Mouse (Mus musculus): Measurements from ENCODE around the gene Timp4. TPM values are rescaled to one million over a fixed set of nuclear protein-coding genes. Genes with fewer than 3 reads are reported as not detected.

The Timp4 gene
- total and polyA plus RNA-seq, 2 experiments from 2014 or later = 9.6 to 12.7 TPM

DNA sequence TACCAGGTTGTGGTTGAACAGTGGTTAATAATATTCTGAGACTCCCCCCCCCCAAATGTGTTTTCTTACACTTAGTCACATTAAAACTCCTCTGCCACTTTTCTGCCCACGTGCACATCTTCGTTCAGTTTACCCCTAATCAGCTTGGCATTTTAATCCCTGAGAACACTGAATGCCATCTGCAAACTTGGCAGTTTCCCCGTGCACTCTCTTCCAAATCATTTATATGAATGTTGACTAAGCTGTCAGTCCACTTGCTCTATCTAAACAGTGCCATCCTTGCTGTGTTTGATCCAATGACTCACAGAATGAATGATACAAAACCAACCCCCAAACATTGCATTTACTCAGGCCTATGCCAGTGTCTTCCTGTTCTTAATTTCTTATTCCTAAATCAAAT, 26.5 kb downstream of the Timp4 start:
- no peak for TF ChIP-seq CTCF (IDR thresholded peaks at IDR 0.05; ENCODE audit: low read depth)
- DNase-seq (peak; percentile 58), ATAC-seq (no peak)
- H3K36me3 ChIP-seq (ENCODE audit: insufficient read depth) = no peaks in the 10 kb centered on the region
- no peaks in the 10 kb centered on the region for H3K27me3 ChIP-seq (ENCODE audit: insufficient read depth, low read length)
- H3K27ac ChIP-seq (ENCODE audit: low read depth, low read length) = 0 out of 2 replicates have a peak overlapping the region, but pooled peaks have one; percentile 5
- no peak overlapping the region for H3K4me2 ChIP-seq (ENCODE audit: low read depth)
- no peak overlapping the region for H3K9ac ChIP-seq
- WGBS = 22% methylated on average over 3 of the region's 3 CpGs
- no peak overlapping the region for H3K4me3 ChIP-seq (ENCODE audit: low read depth, low read length)
- no peaks in the 10 kb centered on the region for H3K9me3 ChIP-seq (ENCODE audit: low read length)
- H3K4me1 ChIP-seq (ENCODE audit: insufficient read depth) = no peaks in the 10 kb centered on the region; the same call in 1 of the 2 replicates

DNA sequence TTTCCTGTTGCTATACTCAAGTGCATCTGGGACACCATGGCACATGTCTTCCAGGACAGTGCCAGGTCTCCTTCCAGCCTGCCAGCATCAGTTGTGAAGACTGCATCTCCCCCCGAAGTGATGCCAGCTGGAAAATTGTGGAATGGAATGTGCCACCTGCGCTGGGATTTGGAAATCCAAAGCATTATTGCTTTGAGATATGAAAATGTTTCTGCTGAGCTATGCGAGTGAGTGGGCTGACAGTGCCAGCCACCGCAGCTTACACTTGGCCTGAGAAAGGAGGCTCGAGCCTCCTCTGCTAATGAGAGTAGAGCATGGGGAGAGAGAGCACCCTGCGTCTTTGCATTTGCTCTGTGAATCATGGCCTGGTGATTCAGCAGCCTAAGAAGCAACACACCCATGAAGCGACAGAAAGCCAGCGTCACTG, 30.8 kb downstream of the Timp4 start:
- Histone ChIP-seq H3K4me3 (ENCODE audit: low read depth, low read length) (no peak overlapping the region), H3K9ac (no peak overlapping the region), H3K27me3 (ENCODE audit: insufficient read depth, low read length) (no peaks in the 10 kb centered on the region), H3K27ac (ENCODE audit: low read depth, low read length) (no peak overlapping the region), H3K9me3 (ENCODE audit: low read length) (no peaks in the 10 kb centered on the region), H3K36me3 (ENCODE audit: insufficient read depth) (no peaks in the 10 kb centered on the region), H3K4me2 (ENCODE audit: low read depth) (no peak overlapping the region), H3K4me1 (ENCODE audit: insufficient read depth) (no peaks in the 10 kb centered on the region; the same call in 1 of the 2 replicates)
- WGBS = 58% methylated on average over 8 of the region's 8 CpGs
- peak; percentile 69 for DNase-seq
- ATAC-seq = peak; percentile 76
- no peak for TF ChIP-seq CTCF (IDR thresholded peaks at IDR 0.05; ENCODE audit: low read depth)

DNA sequence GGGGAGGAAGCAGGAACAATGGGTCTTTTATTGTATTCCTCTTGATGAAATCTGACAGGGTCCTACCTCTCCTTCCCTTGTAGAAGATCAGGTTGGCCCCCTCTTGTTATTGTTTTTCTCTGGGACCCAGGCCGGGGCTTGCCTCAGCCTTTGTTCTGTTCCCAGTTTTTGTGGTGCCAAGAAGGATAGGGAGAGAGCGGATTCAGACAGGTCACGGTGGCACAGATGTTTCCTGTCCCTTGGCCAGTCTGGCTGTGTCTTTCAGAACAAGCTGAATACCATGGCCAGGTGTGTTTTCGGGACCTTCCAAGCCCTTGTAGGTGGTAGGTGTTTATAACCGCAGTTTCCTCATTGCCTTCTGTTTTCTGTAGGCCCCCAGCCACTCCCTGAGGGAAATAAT, 38.9 kb downstream of the Timp4 start:
- H3K9me3 ChIP-seq (ENCODE audit: low read length) = no peaks in the 10 kb centered on the region
- ATAC-seq = no peak
- WGBS = 63% methylated on average over 5 of the region's 5 CpGs

DNA sequence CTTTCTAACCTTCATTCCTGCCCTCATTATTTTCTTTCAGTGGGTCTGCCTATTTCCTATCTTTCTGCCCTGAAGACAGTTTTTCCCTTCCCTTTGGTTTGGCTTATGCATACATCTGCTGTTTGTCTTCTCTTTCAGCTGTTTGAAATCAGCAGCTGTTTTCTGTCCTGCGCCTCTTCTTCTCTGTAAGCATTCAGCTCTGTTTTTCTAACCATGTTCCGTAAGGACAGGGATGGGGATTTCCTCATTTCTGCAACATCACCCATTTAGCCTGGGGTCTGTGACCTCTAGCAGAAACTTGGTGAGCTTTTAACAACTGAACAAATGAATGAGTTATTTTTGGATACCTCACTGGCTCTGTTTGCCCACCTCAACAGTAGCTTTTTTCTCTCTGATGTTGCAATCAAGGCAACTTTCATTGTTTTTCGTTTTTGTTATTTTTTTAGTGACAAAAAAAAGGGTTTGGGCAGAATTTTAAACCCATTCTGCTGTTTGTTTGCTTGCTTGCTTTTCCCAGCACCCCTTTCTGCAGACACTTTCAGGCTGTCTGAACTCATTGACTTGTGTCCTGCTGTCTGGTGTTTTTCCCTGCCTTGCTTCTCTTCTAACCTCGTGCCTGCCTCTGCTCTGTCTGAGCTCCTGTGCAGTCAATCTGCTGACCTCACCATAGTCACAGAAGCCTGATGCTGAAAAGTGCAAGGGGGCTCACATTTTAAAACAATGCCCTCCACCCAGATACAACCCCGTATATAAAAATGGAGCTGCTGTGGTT, 39.7 kb downstream of the Timp4 start:
- no peak for ATAC-seq
- no peaks in the 10 kb centered on the region for H3K4me1 ChIP-seq (ENCODE audit: insufficient read depth)
- WGBS = 63% methylated on average over 5 of the region's 5 CpGs
- H3K9ac ChIP-seq = no peak overlapping the region
- H3K4me3 ChIP-seq (ENCODE audit: low read depth, low read length) = no peak overlapping the region
- no peaks in the 10 kb centered on the region for H3K9me3 ChIP-seq (ENCODE audit: low read length)
- no peak overlapping the region for H3K27ac ChIP-seq (ENCODE audit: low read depth, low read length)
- TF ChIP-seq CTCF (IDR thresholded peaks at IDR 0.05; ENCODE audit: low read depth) = no peak
- no peaks in the 10 kb centered on the region for H3K27me3 ChIP-seq (ENCODE audit: insufficient read depth, low read length)
- DNase-seq = no peak
- no peaks in the 10 kb centered on the region for H3K36me3 ChIP-seq (ENCODE audit: insufficient read depth)
- H3K4me2 ChIP-seq (ENCODE audit: low read depth) = no peak overlapping the region

More for the DNA sequence above, 38.9 kb downstream of the Timp4 start:
- Histone ChIP-seq H3K27me3 (ENCODE audit: insufficient read depth, low read length) (no peaks in the 10 kb centered on the region), H3K9ac (no peak overlapping the region), H3K36me3 (ENCODE audit: insufficient read depth) (no peaks in the 10 kb centered on the region), H3K4me1 (ENCODE audit: insufficient read depth) (no peaks in the 10 kb centered on the region), H3K27ac (ENCODE audit: low read depth, low read length) (no peak overlapping the region), H3K4me2 (ENCODE audit: low read depth) (no peak overlapping the region), H3K4me3 (ENCODE audit: low read depth, low read length) (no peak overlapping the region)
- no peak for DNase-seq
- no peak for TF ChIP-seq CTCF (IDR thresholded peaks at IDR 0.05; ENCODE audit: low read depth)

DNA sequence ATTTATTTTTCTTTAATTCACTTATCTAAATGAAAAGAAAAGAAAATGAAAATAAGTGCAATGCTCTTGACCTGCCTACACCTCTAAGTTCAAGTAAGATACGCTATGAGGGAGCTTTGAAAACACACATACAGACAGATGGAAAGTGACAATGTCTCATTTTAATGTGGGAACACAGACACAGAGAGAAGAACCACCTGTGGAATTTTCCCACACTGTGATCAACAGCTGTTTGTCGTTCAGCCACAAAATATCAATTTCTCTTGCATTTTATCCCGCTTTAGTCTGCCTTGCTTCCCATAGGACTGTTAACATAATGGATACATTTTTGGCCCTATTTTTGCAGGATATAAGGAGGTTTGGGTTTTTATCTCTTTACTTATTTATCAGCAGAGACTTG, 41.2 kb downstream of the Timp4 start:
- H3K9me3 ChIP-seq (ENCODE audit: low read length) = no peaks in the 10 kb centered on the region
- no peak overlapping the region for H3K27ac ChIP-seq (ENCODE audit: low read depth, low read length)
- no peaks in the 10 kb centered on the region for H3K27me3 ChIP-seq (ENCODE audit: insufficient read depth, low read length)
- H3K4me3 ChIP-seq (ENCODE audit: low read depth, low read length) = no peak overlapping the region
- no peak for TF ChIP-seq CTCF (IDR thresholded peaks at IDR 0.05; ENCODE audit: low read depth)
- DNase-seq (no peak), ATAC-seq (no peak)
- H3K4me2 ChIP-seq (ENCODE audit: low read depth) = no peak overlapping the region
- no peak overlapping the region for H3K9ac ChIP-seq
- WGBS = 80% methylated on average over 3 of the region's 3 CpGs
- H3K36me3 ChIP-seq (ENCODE audit: insufficient read depth) = no peaks in the 10 kb centered on the region
- no peaks in the 10 kb centered on the region for H3K4me1 ChIP-seq (ENCODE audit: insufficient read depth)

DNA sequence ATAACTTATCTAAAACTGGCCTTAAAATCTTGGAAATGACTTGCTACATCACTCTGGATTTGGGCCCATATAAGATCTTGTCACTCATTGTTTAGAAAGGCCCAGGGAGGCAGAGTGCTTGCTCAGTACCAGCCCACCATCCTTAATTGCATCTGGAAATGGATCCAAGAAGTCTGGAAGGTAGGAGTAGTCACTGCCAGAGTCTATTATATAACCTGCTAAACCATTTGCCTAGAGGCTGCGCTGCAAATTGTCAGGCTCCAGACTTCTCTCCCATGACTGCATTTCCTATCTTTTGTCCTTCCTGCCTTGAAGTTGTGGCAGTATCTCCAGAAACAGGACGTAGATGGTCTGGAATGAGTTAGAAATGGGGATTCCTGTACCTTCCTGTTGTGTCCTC, 41.8 kb downstream of the Timp4 start:
- Histone ChIP-seq H3K27ac (ENCODE audit: low read depth, low read length) (no peak overlapping the region), H3K4me1 (ENCODE audit: insufficient read depth) (no peaks in the 10 kb centered on the region), H3K4me2 (ENCODE audit: low read depth) (no peak overlapping the region), H3K9me3 (ENCODE audit: low read length) (no peaks in the 10 kb centered on the region), H3K4me3 (ENCODE audit: low read depth, low read length) (no peak overlapping the region), H3K27me3 (ENCODE audit: insufficient read depth, low read length) (no peaks in the 10 kb centered on the region), H3K9ac (no peak overlapping the region), H3K36me3 (ENCODE audit: insufficient read depth) (no peaks in the 10 kb centered on the region)
- DNase-seq = no peak
- no peak for ATAC-seq
- no peak for TF ChIP-seq CTCF (IDR thresholded peaks at IDR 0.05; ENCODE audit: low read depth)
- WGBS = 65% methylated on average over 2 of the region's 2 CpGs

DNA sequence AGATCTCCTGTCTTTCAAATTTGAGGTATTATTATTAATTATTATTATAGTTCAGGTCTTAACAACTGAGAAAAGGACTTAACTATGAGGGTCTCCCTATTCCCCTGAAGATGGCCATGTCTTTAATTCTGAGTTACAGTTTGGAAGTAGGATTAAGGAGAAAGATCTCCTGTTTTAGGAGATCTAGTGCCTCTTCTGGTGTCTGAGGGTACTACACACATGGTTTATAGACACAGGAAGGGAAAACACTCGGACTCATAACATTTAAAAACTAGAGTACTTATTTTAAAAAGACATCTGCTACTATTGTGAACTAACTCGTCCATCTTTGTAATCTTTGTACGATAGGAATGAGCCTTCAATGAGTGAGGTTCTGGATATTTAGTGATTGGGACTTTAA, 49.0 kb downstream of the Timp4 start:
- no peak for ATAC-seq

More for the DNA sequence above, 49.0 kb downstream of the Timp4 start:
- no peak overlapping the region for H3K9ac ChIP-seq
- no peak overlapping the region for H3K4me2 ChIP-seq (ENCODE audit: low read depth)
- DNase-seq = no peak
- no peak overlapping the region for H3K27ac ChIP-seq (ENCODE audit: low read depth, low read length)
- no peaks in the 10 kb centered on the region for H3K9me3 ChIP-seq (ENCODE audit: low read length)
- no peaks in the 10 kb centered on the region for H3K4me1 ChIP-seq (ENCODE audit: insufficient read depth)
- H3K36me3 ChIP-seq (ENCODE audit: insufficient read depth) = no peaks in the 10 kb centered on the region
- no peak overlapping the region for H3K4me3 ChIP-seq (ENCODE audit: low read depth, low read length)
- WGBS = 81% methylated on average over 3 of the region's 3 CpGs
- TF ChIP-seq CTCF (IDR thresholded peaks at IDR 0.05; ENCODE audit: low read depth) = peak; percentile 41
- H3K27me3 ChIP-seq (ENCODE audit: insufficient read depth, low read length) = no peaks in the 10 kb centered on the region
